Mouse (Mus musculus): ENCODE results near the gene Acot8.

DNA sequence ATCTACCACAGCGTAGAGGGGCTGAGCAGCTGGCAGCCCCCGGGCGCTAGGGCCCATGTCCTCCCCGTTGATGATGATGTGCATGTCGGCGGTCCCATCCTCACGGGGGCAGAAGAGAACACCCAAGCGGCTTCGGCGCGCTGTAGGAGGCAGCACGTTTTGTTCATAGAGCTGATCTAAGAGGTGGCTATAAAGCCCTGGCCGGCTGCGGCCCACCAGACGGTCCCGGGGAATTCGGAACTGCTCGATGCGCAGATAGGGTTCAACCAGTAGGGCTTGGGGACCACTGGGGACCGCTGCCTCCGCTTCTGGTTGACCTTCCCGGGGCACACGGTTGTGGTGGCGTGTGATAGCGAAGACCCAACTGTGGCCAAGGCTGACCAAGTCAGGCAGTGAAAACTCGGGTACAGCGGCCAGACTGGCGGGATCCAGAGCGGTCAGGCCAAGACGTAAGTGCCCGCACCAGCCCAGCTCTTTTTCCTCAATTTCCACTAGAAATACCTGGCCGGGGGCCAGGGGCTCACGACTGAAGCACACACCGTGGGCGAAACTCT is 28.1 kb upstream of the Acot8 start, which contains the start of gene Ctsa:
- TF ChIP-seq CTCF (IDR thresholded peaks at IDR 0.05) (peak; percentile 83), EP300 (IDR thresholded peaks at IDR 0.05) (no peak)

Data from lung, postnatal 0 days (tissue).